Mouse (Mus musculus): Measurements from ENCODE around the gene Orm2. TPM values are rescaled to one million over a fixed set of nuclear protein-coding genes. Genes with fewer than 3 reads are reported as not detected.

Orm2 gene
- polyA plus RNA-seq, 1 experiment from 2014 or later: not detected

DNA sequence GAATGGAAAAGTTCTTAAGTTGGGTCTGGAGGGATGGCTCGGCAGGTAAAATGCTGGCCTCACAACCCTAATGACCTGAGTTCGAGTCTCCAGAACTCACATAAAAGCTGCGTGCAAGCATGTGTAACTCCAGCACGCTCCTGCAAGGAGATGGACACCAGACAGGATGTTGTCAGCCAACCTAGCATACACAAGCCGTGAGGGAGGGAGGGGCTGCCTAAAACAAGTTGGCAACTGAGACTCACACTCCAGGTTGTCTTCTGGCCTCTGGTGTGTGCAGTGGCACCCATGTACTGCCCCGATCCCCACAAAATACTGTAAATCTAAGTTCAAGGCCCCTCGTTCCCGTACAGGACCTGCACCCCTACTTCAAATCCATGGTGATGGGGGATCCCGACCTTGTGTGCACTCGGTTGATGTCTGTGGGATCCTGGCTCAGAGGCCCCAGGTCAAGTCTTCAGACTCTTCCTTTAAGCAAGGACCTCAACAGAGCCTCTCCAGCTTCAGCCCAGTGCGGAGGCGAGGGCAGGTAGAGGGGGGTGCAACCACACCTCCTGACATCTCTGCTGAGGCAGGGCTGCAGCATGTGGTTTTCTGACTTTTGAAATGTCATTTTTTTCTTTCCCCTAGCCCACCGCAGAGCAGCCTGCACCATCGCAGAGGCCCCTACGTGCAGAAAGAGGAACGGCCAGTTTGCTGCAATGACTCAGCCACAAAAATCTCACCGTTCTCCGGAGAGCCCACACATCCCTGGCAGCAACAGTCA lies 38.5 kb downstream of the Orm2 start:
- Histone ChIP-seq H3K9ac (replicated peaks) (peak overlapping the region; percentile 26; the same call in 1 of the 2 replicates), H3K4me1 (ENCODE audit: insufficient read depth) (peaks cover 60% of the 10 kb centered on the region), H3K36me3 (replicated peaks; ENCODE audit: insufficient read depth, low read length) (peaks cover 14% of the 10 kb centered on the region), H3K4me2 (ENCODE audit: low read depth, low read length) (peak overlapping the region; percentile 60), H3K4me3 (ENCODE audit: low read depth, low read length) (peak overlapping the region; percentile 52), H3K27me3 (ENCODE audit: insufficient read depth, low read length) (no peaks in the 10 kb centered on the region), H3K27ac (ENCODE audit: low read depth) (peak overlapping the region; percentile 92), H3K9me3 (ENCODE audit: low read length) (no peaks in the 10 kb centered on the region)
- TF ChIP-seq EP300 (IDR thresholded peaks at IDR 0.05; ENCODE audit: low read depth): no peak
- no peak for TF ChIP-seq CTCF (IDR thresholded peaks at IDR 0.05; ENCODE audit: low read depth)
- DNase-seq: no peak
- ATAC-seq: 0 out of 2 replicates have a peak, but pooled peaks have one; percentile 4
- WGBS (ENCODE audit: insufficient replicate concordance): 46% methylated on average over 17 of the region's 18 CpGs

- TF ChIP-seq EP300 (IDR thresholded peaks at IDR 0.05; ENCODE audit: low read depth) (no peak), CTCF (IDR thresholded peaks at IDR 0.05; ENCODE audit: low read depth) (no peak)
- no peak for DNase-seq
- H3K4me3 ChIP-seq (ENCODE audit: low read depth, low read length): peak overlapping the region; percentile 52
- peak overlapping the region; percentile 60 for H3K4me2 ChIP-seq (ENCODE audit: low read depth, low read length)
- peak overlapping the region; percentile 54 for H3K9ac ChIP-seq (replicated peaks)
- ATAC-seq: no peak
- 34% methylated on average over 6 of the region's 6 CpGs for WGBS (ENCODE audit: insufficient replicate concordance)
- peak overlapping the region; percentile 92 for H3K27ac ChIP-seq (ENCODE audit: low read depth)
- H3K9me3 ChIP-seq (ENCODE audit: low read length): no peaks in the 10 kb centered on the region
- H3K4me1 ChIP-seq (ENCODE audit: insufficient read depth): peaks cover 63% of the 10 kb centered on the region
- H3K36me3 ChIP-seq (replicated peaks; ENCODE audit: insufficient read depth, low read length): peaks cover 11% of the 10 kb centered on the region
- no peaks in the 10 kb centered on the region for H3K27me3 ChIP-seq (ENCODE audit: insufficient read depth, low read length)
Measured at GRCm38 (mm10) chr4:63401620-63402019, 39.4 kb downstream of the Orm2 start.

GRCm38 (mm10) chr4:63402056-63402455 lies 39.8 kb downstream of the Orm2 start:
- Histone ChIP-seq H3K4me3 (ENCODE audit: low read depth, low read length) (peak overlapping the region; percentile 52), H3K27me3 (ENCODE audit: insufficient read depth, low read length) (no peaks in the 10 kb centered on the region), H3K36me3 (replicated peaks; ENCODE audit: insufficient read depth, low read length) (peaks cover 11% of the 10 kb centered on the region), H3K4me1 (ENCODE audit: insufficient read depth) (peaks cover 63% of the 10 kb centered on the region), H3K9ac (replicated peaks) (peak overlapping the region; percentile 68), H3K9me3 (ENCODE audit: low read length) (no peaks in the 10 kb centered on the region), H3K4me2 (ENCODE audit: low read depth, low read length) (peak overlapping the region; percentile 60), H3K27ac (ENCODE audit: low read depth) (peak overlapping the region; percentile 92)
- ATAC-seq (peak; percentile 37), DNase-seq (no peak)
- TF ChIP-seq CTCF (IDR thresholded peaks at IDR 0.05; ENCODE audit: low read depth): no peak
- TF ChIP-seq EP300 (IDR thresholded peaks at IDR 0.05; ENCODE audit: low read depth): no peak
- WGBS (ENCODE audit: insufficient replicate concordance): 45% methylated on average over 10 of the region's 10 CpGs

DNA sequence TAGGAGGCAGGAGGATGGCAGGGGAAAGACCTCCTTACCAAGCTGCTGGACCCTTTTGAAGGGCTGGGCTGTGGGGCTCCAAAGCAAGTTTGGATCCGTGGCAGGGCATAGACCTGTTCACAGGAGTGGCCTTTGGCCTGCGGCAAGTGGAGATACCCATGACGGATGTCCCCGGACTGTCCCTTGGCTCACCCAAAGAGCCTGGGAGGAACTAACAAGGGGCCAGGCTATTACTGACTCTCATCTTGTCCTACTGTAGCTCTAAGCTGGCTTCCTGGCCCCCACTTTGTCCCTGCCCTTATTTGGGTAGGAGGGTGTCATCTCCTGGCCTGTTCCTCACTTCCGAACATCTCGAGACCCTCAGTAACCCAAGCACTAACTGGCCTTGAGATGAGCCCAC lies 40.3 kb downstream of the Orm2 start:
- no peaks in the 10 kb centered on the region for H3K27me3 ChIP-seq (ENCODE audit: insufficient read depth, low read length)
- peak overlapping the region; percentile 60 for H3K4me2 ChIP-seq (ENCODE audit: low read depth, low read length)
- peaks cover 63% of the 10 kb centered on the region for H3K4me1 ChIP-seq (ENCODE audit: insufficient read depth)
- no peaks in the 10 kb centered on the region for H3K9me3 ChIP-seq (ENCODE audit: low read length)
- peak overlapping the region; percentile 92 for H3K27ac ChIP-seq (ENCODE audit: low read depth)
- WGBS (ENCODE audit: insufficient replicate concordance): 40% methylated on average over 6 of the region's 6 CpGs
- peaks cover 7% of the 10 kb centered on the region for H3K36me3 ChIP-seq (replicated peaks; ENCODE audit: insufficient read depth, low read length)
- DNase-seq: no peak
- TF ChIP-seq CTCF (IDR thresholded peaks at IDR 0.05; ENCODE audit: low read depth) (no peak), EP300 (IDR thresholded peaks at IDR 0.05; ENCODE audit: low read depth) (no peak)
- H3K4me3 ChIP-seq (ENCODE audit: low read depth, low read length): peak overlapping the region; percentile 52
- peak overlapping the region; percentile 68 for H3K9ac ChIP-seq (replicated peaks)
- ATAC-seq: no peak

DNA sequence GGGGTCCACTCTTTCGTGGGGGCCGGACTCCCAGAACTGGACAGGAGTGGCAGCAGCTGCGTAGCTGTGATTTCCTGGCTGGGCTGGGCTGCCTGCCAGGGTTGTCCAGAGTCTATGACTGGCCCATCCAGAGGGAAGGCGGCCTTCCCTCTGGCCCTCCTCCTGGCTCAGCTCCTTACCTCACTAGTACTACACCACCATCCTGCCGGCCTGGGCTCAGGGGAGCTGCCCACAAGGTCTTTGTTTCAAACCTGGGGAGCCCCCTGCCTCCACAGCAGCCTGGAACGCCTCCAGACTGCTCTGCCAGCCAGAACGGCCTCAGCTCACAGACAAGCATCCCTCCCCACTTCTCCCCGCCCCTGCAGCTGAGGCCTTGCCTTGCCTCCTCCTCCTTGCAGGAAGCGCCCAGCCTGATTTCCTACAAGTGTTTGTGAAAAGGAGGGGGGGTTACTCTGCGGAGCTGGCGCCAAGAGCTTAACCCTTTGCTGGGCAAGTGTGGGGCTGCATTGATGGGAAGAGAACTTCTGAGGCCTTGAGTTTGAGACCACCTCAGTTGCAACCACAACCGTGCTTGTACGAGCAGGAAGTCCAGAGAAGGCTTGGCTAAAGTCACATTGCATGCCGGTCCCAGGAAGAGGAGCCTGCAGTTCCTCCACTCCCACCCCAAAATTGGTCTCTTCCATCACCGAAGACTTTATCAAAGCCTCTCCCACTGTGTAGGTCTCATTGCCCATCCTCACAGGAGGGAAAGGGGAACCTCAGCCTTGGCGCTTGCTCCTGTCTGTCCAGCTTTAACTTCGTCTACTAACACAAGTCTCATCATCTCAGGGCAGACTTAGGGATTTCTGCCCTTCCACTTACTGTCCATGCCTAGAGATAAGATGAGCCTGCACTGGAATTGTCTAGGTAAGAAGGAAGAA lies 41.1 kb downstream of the Orm2 start, which contains the start of gene Akna:
TSS of gene Akna (minus strand) at position 315 of the 920 bp plus-strand sequence.
- DNase-seq: peak; percentile 73

GRCm38 (mm10) chr4:63404205-63404604 lies 42.0 kb downstream of the Orm2 start:
- 0 out of 2 replicates have a peak, but pooled peaks cover 2% of the 10 kb centered on the region for H3K27me3 ChIP-seq (ENCODE audit: insufficient read depth, low read length)
- 36% methylated on average over 7 of the region's 7 CpGs for WGBS (ENCODE audit: insufficient replicate concordance)
- peaks cover 59% of the 10 kb centered on the region for H3K4me1 ChIP-seq (ENCODE audit: insufficient read depth)
- H3K4me2 ChIP-seq (ENCODE audit: low read depth, low read length): peak overlapping the region; percentile 60
- ATAC-seq (no peak), DNase-seq (no peak)
- peak overlapping the region; percentile 92 for H3K27ac ChIP-seq (ENCODE audit: low read depth)
- H3K36me3 ChIP-seq (replicated peaks; ENCODE audit: insufficient read depth, low read length): no peaks in the 10 kb centered on the region
- H3K4me3 ChIP-seq (ENCODE audit: low read depth, low read length): no peak overlapping the region
- TF ChIP-seq EP300 (IDR thresholded peaks at IDR 0.05; ENCODE audit: low read depth): no peak
- peak overlapping the region; percentile 36 for H3K9ac ChIP-seq (replicated peaks)
- no peaks in the 10 kb centered on the region for H3K9me3 ChIP-seq (ENCODE audit: low read length)

More for the DNA sequence above, 41.1 kb downstream of the Orm2 start, which contains the start of gene Akna:
- Histone ChIP-seq H3K9me3 (ENCODE audit: low read length) (no peaks in the 10 kb centered on the region), H3K4me3 (ENCODE audit: low read depth, low read length) (peak within 1 kb of the TSS; percentile 52), H3K4me1 (ENCODE audit: insufficient read depth) (peaks cover 62% of the 10 kb centered on the region), H3K4me2 (ENCODE audit: low read depth, low read length) (peak within 1 kb of the TSS; percentile 60), H3K9ac (replicated peaks) (peak within 1 kb of the TSS; percentile 68), H3K27ac (ENCODE audit: low read depth) (peak within 1 kb of the TSS; percentile 92), H3K27me3 (ENCODE audit: insufficient read depth, low read length) (no peaks in the 10 kb centered on the region), H3K36me3 (replicated peaks; ENCODE audit: insufficient read depth, low read length) (no peaks in the 10 kb centered on the region)
- no peak for TF ChIP-seq CTCF (IDR thresholded peaks at IDR 0.05; ENCODE audit: low read depth)
- no peak for TF ChIP-seq EP300 (IDR thresholded peaks at IDR 0.05; ENCODE audit: low read depth)
- ATAC-seq: peak; percentile 43
- 14% methylated on average over 17 of the region's 17 CpGs for whole genome bisulfite sequencing (ENCODE audit: insufficient replicate concordance)

Measured in liver, postnatal 0 days (tissue).